Comparison of ENCODE assay signal across 8 mouse cellular contexts in genomic region chr8:4139660-4140646, GRCm38 (mm10). TPM values are rescaled to one million over a fixed set of nuclear protein-coding genes. Genes with fewer than 3 reads are reported as not detected.
DNase-seq lines count a peak whose midpoint lies in the region; ATAC-seq and TF ChIP-seq lines count a peak whose summit lies in the region.

No protein-coding gene starts in this region.

- peak; percentile 78 to 94 (median 85) for TF ChIP-seq CTCF in MEL (IDR thresholded peaks at IDR 0.05 in 2 of 3, conservative IDR thresholded peaks at IDR 0.05 in 1 of 3; ENCODE audit: control insufficient read depth in 1 of 3, insufficient read depth in 1 of 3, low read depth in 2 of 3, low read length in 3 of 3, poor library complexity in 1 of 3, severe bottlenecking in 1 of 3)
- TF ChIP-seq CTCF in layer of hippocampus, adult 2 months (conservative IDR thresholded peaks at IDR 0.05) = peak; percentile 79
- peak; percentile 83 for TF ChIP-seq CTCF in lung, postnatal 0 days (IDR thresholded peaks at IDR 0.05)

- 0 out of 4 replicates have a peak overlapping the region, but pooled peaks of 1 of the 2 experiments have one; percentile 12 for H3K4me3 ChIP-seq in MEL (ENCODE audit: control insufficient read depth in 1 of 2, insufficient read depth in 1 of 2, low read depth in 2 of 2, low read length in 2 of 2)
- no peak overlapping the region for H3K4me3 ChIP-seq in forebrain, embryonic 13.5 days
- H3K4me3 ChIP-seq in layer of hippocampus, adult 2 months = no peak overlapping the region
- H3K4me3 ChIP-seq in lung, postnatal 0 days (ENCODE audit: low read depth, low read length) = no peak overlapping the region

- H3K36me3 ChIP-seq in MEL (ENCODE audit: control insufficient read depth in 1 of 2, insufficient read depth in 2 of 2, low read length in 2 of 2) = no peaks in the 10 kb centered on the region
- no peaks in the 10 kb centered on the region for H3K36me3 ChIP-seq in forebrain, embryonic 13.5 days (ENCODE audit: poor library complexity, severe bottlenecking)
- H3K36me3 ChIP-seq in lung, postnatal 0 days (ENCODE audit: insufficient read depth, low read length) = no peaks in the 10 kb centered on the region

- TF ChIP-seq POLR2A in MEL (IDR thresholded peaks at IDR 0.05; ENCODE audit: control insufficient read depth in 1 of 2, insufficient read depth in 1 of 2, low read depth in 1 of 2, low read length in 2 of 2, poor library complexity in 1 of 2) = no peak

- H3K9me3 ChIP-seq in MEL (replicated peaks; ENCODE audit: insufficient read depth, low read length) = no peaks in the 10 kb centered on the region
- no peaks in the 10 kb centered on the region for H3K9me3 ChIP-seq in forebrain, embryonic 13.5 days (replicated peaks)
- no peaks in the 10 kb centered on the region for H3K9me3 ChIP-seq in lung, postnatal 0 days (ENCODE audit: low read length)

- no peaks in the 10 kb centered on the region for H3K4me1 ChIP-seq in MEL (ENCODE audit: control insufficient read depth in 1 of 2, insufficient read depth in 2 of 2, low read length in 2 of 2)
- no peaks in the 10 kb centered on the region for H3K4me1 ChIP-seq in forebrain, embryonic 13.5 days
- no peaks in the 10 kb centered on the region for H3K4me1 ChIP-seq in lung, postnatal 0 days (ENCODE audit: insufficient read depth, low read depth, low read length)

- no peak overlapping the region for H3K27ac ChIP-seq in MEL (ENCODE audit: control insufficient read depth, low read depth, low read length)
- H3K27ac ChIP-seq in forebrain, embryonic 13.5 days = no peak overlapping the region
- no peak overlapping the region for H3K27ac ChIP-seq in layer of hippocampus, adult 2 months
- no peak overlapping the region for H3K27ac ChIP-seq in lung, postnatal 0 days (ENCODE audit: low read length)

- H3K27me3 ChIP-seq in MEL (ENCODE audit: control insufficient read depth in 1 of 2, insufficient read depth in 2 of 2, low read length in 2 of 2) = peaks cover 0 to 2% of the 10 kb centered on the region in 2 experiments; a peak in 3 of 4 replicates
- H3K27me3 ChIP-seq in forebrain, embryonic 13.5 days = no peaks in the 10 kb centered on the region
- H3K27me3 ChIP-seq in lung, postnatal 0 days (replicated peaks; ENCODE audit: insufficient read depth, low read length) = no peaks in the 10 kb centered on the region

- peak; percentile 89 for ATAC-seq in cerebellum, adult (ENCODE audit: insufficient number of reproducible peaks, low FRiP score, low TSS enrichment)
- ATAC-seq in forebrain, embryonic 13.5 days = peak; percentile 77; the same call in 1 of the 2 replicates
- peak; percentile 89 to 95 for ATAC-seq in hematopoietic stem cell, adult 5-6 weeks (replicated peaks in 1 of 2; ENCODE audit: insufficient read depth in 1 of 2, low FRiP score in 2 of 2, low TSS enrichment in 1 of 2, low read depth in 1 of 2, poor library complexity in 2 of 2, severe bottlenecking in 2 of 2)
- ATAC-seq in lung, postnatal 0 days = peak; percentile 46; the same call in 1 of the 2 replicates

- peak; percentile 91 for TF ChIP-seq RAD21 in MEL (IDR thresholded peaks at IDR 0.05; ENCODE audit: low read depth, low read length)

- H3K79me2 ChIP-seq in MEL (ENCODE audit: control insufficient read depth, insufficient read depth, low read length, poor library complexity) = no peaks in the 10 kb centered on the region

- H3K4me2 ChIP-seq in forebrain, embryonic 13.5 days = peak overlapping the region; percentile 27; the same call in 1 of the 2 replicates
- no peak overlapping the region for H3K4me2 ChIP-seq in lung, postnatal 0 days (replicated peaks; ENCODE audit: low read depth, low read length)

- no peak overlapping the region for H3K9ac ChIP-seq in MEL (ENCODE audit: control insufficient read depth, low read depth, low read length, poor library complexity, severe bottlenecking)
- H3K9ac ChIP-seq in forebrain, embryonic 13.5 days = no peak overlapping the region
- H3K9ac ChIP-seq in lung, postnatal 0 days (replicated peaks; ENCODE audit: low read depth) = no peak overlapping the region

- DNase-seq in MEL (ENCODE audit: low read depth, low spot score) = peak; percentile 86
- DNase-seq in layer of hippocampus, adult 2 months (ENCODE audit: low spot score in 2 of 2) = peak; percentile 70 to 79
- peak; percentile 84 for DNase-seq in lung, postnatal 0 days (ENCODE audit: low spot score)
- DNase-seq in ovary, postnatal 14 days (ENCODE audit: low spot score) = peak; percentile 69
- peak; percentile 80 for DNase-seq in thymus, postnatal 0 days (ENCODE audit: low spot score)

- WGBS in forebrain, embryonic 13.5 days = 12% methylated on average over 12 of the region's 12 CpGs
- 7% methylated on average over 12 of the region's 12 CpGs for WGBS in lung, postnatal 0 days

- TF ChIP-seq EP300 in MEL (IDR thresholded peaks at IDR 0.05; ENCODE audit: low read depth in 1 of 2, low read length in 2 of 2) = no peak
- TF ChIP-seq EP300 in lung, postnatal 0 days (IDR thresholded peaks at IDR 0.05) = no peak

TF ChIP-seq in MEL, 35 proteins besides CTCF, POLR2A, EP300 and RAD21:
- TF ChIP-seq ZC3H11A (IDR thresholded peaks at IDR 0.05; ENCODE audit: low read depth, low read length) (peak; percentile 95), ZMIZ1 (IDR thresholded peaks at IDR 0.05; ENCODE audit: low read depth, low read length) (no peak), JUND (IDR thresholded peaks at IDR 0.05; ENCODE audit: low read depth, low read length) (peak; percentile 98), SMC3 (IDR thresholded peaks at IDR 0.05; ENCODE audit: low read depth, low read length) (peak; percentile 91)

RNA-seq across cellular contexts. Expression of gene Cd209g, which starts 6.1 kb away (rescaled TPM):
- total RNA-seq in MEL (2012; rRNA removed) = not detected in 2 replicates
- not detected for polyA plus RNA-seq in MEL (2012; ENCODE audit: insufficient read depth in 1 of 2, insufficient read length in 2 of 2, low read depth in 1 of 2, low replicate concordance in 2 of 2, missing spikeins in 1 of 2)
- polyA plus RNA-seq in forebrain, embryonic 13.5 days (2015; fragmentation: Nextera tagmentation; extraction: Ambion mirVana) = not detected in 2 replicates
- 1.1 TPM in 1 of 2 replicates, not detected in the other for total RNA-seq in hematopoietic stem cell, adult 5-6 weeks (2017)
- not detected for total RNA-seq in layer of hippocampus, adult 2 months (2021)
- polyA plus RNA-seq in lung, postnatal 0 days (2015; fragmentation: Nextera tagmentation; extraction: Ambion mirVana) = not detected in 2 replicates
- polyA plus RNA-seq in thymus, postnatal 0 days (2015; fragmentation: Nextera tagmentation; extraction: Ambion mirVana) = 0.12 TPM in 1 of 2 replicates, not detected in the other

RNA-seq across cellular contexts. Expression of gene Evi5l, which starts 26.4 kb away (rescaled TPM):
- 3.2 and 4.5 TPM in 2 replicates for total RNA-seq in MEL (2012; rRNA removed)
- polyA plus RNA-seq in MEL (2012; ENCODE audit: insufficient read depth in 1 of 2, insufficient read length in 2 of 2, low read depth in 1 of 2, low replicate concordance in 2 of 2, missing spikeins in 1 of 2) = 10 to 100 TPM in 1 of 2 experiments, not detected in 1; 10.8 TPM
- 57.7 and 62.7 TPM in 2 replicates for polyA plus RNA-seq in forebrain, embryonic 13.5 days (2015; fragmentation: Nextera tagmentation; extraction: Ambion mirVana)
- total RNA-seq in hematopoietic stem cell, adult 5-6 weeks (2017) = 9.3 and 14.3 TPM in 2 replicates
- total RNA-seq in layer of hippocampus, adult 2 months (2021) = 100 to 1,000 TPM; 100 to 107 TPM
- polyA plus RNA-seq in lung, postnatal 0 days (2015; fragmentation: Nextera tagmentation; extraction: Ambion mirVana) = 11.3 and 11.9 TPM in 2 replicates
- 18.1 and 22.5 TPM in 2 replicates for polyA plus RNA-seq in thymus, postnatal 0 days (2015; fragmentation: Nextera tagmentation; extraction: Ambion mirVana)

RNA-seq across cellular contexts. Expression of gene Cd209f, which starts 34.3 kb away (rescaled TPM):
- not detected in 2 replicates for total RNA-seq in MEL (2012; rRNA removed)
- not detected for polyA plus RNA-seq in MEL (2012; ENCODE audit: insufficient read depth in 1 of 2, insufficient read length in 2 of 2, low read depth in 1 of 2, low replicate concordance in 2 of 2, missing spikeins in 1 of 2)
- polyA plus RNA-seq in forebrain, embryonic 13.5 days (2015; fragmentation: Nextera tagmentation; extraction: Ambion mirVana) = not detected in 2 replicates
- total RNA-seq in hematopoietic stem cell, adult 5-6 weeks (2017) = 0.19 TPM in 1 of 2 replicates, not detected in the other
- under 1 TPM in 1 of 2 experiments, not detected in 1; 0.69 TPM for total RNA-seq in layer of hippocampus, adult 2 months (2021)
- not detected in 2 replicates for polyA plus RNA-seq in lung, postnatal 0 days (2015; fragmentation: Nextera tagmentation; extraction: Ambion mirVana)
- polyA plus RNA-seq in thymus, postnatal 0 days (2015; fragmentation: Nextera tagmentation; extraction: Ambion mirVana) = 0.45 and 0.83 TPM in 2 replicates
